Mouse (Mus musculus): Measurements from ENCODE around the gene 4930474N05Rik. TPM values are rescaled to one million over a fixed set of nuclear protein-coding genes. Genes with fewer than 3 reads are reported as not detected.

Gene 4930474N05Rik
- total RNA-seq (2014; fragmentation: Nextera tagmentation): not detected in 2 replicates
- total RNA-seq (2017): 0.22 TPM in 1 of 2 replicates, not detected in the other
- polyA plus RNA-seq (2012): not detected in 2 replicates

- Histone ChIP-seq H3K9me3 (replicated peaks) (no peaks in the 10 kb centered on the region), H3K4me1 (ENCODE audit: insufficient read depth, low read depth, low read length) (no peaks in the 10 kb centered on the region), H3K27me3 (ENCODE audit: insufficient read depth, low read length) (no peaks in the 10 kb centered on the region), H3K4me3 (ENCODE audit: low read depth, low read length) (no peak within 1 kb of the TSS), H3K36me3 (replicated peaks) (no peaks in the 10 kb centered on the region)
- TF ChIP-seq CTCF (IDR thresholded peaks at IDR 0.05; ENCODE audit: low read depth, low read length) (no peak), GATA2 (IDR thresholded peaks at IDR 0.05; ENCODE audit: borderline replicate concordance, low read depth, low read length) (no peak), GATA1 (IDR thresholded peaks at IDR 0.05; ENCODE audit: borderline replicate concordance, low read length) (no peak), POLR2AphosphoS5 (IDR thresholded peaks at IDR 0.05; ENCODE audit: insufficient replicate concordance, low read depth, low read length) (no peak), TAL1 (conservative IDR thresholded peaks at IDR 0.05; ENCODE audit: low read depth, low read length) (no peak)
- DNase-seq (ENCODE audit: low spot score) (no peak), ATAC-seq (ENCODE audit: extremely low read depth, insufficient number of reproducible peaks, low FRiP score, poor library complexity, severe bottlenecking) (no peak)
Measured at GRCm38 (mm10) chr14:36094617-36095016, at the start of gene 4930474N05Rik. Gene 4930474N05Rik, plus strand, starts transcription at chr14:36094917.

- Histone ChIP-seq H3K4me1 (ENCODE audit: insufficient read depth, low read depth, low read length) (no peaks in the 10 kb centered on the region), H3K36me3 (replicated peaks) (no peaks in the 10 kb centered on the region), H3K4me3 (ENCODE audit: low read depth, low read length) (no peak overlapping the region), H3K9me3 (replicated peaks) (peaks cover 8% of the 10 kb centered on the region), H3K27me3 (ENCODE audit: insufficient read depth, low read length) (no peaks in the 10 kb centered on the region)
- ATAC-seq (ENCODE audit: extremely low read depth, insufficient number of reproducible peaks, low FRiP score, poor library complexity, severe bottlenecking) (no peak), DNase-seq (ENCODE audit: low spot score) (no peak)
- TF ChIP-seq POLR2AphosphoS5 (IDR thresholded peaks at IDR 0.05; ENCODE audit: insufficient replicate concordance, low read depth, low read length) (no peak), GATA1 (IDR thresholded peaks at IDR 0.05; ENCODE audit: borderline replicate concordance, low read length) (no peak), CTCF (IDR thresholded peaks at IDR 0.05; ENCODE audit: low read depth, low read length) (no peak), TAL1 (conservative IDR thresholded peaks at IDR 0.05; ENCODE audit: low read depth, low read length) (no peak), GATA2 (IDR thresholded peaks at IDR 0.05; ENCODE audit: borderline replicate concordance, low read depth, low read length) (no peak)
Measured at GRCm38 (mm10) chr14:36048746-36049391, 45.8 kb upstream of the 4930474N05Rik start.

- ATAC-seq (ENCODE audit: extremely low read depth, insufficient number of reproducible peaks, low FRiP score, poor library complexity, severe bottlenecking): no peak
- Histone ChIP-seq H3K4me3 (ENCODE audit: low read depth, low read length) (no peak overlapping the region), H3K4me1 (ENCODE audit: insufficient read depth, low read depth, low read length) (no peaks in the 10 kb centered on the region), H3K27me3 (ENCODE audit: insufficient read depth, low read length) (no peaks in the 10 kb centered on the region), H3K9me3 (replicated peaks) (peaks cover 8% of the 10 kb centered on the region), H3K36me3 (replicated peaks) (no peaks in the 10 kb centered on the region)
- no peak for DNase-seq (ENCODE audit: low spot score)
- TF ChIP-seq POLR2AphosphoS5 (IDR thresholded peaks at IDR 0.05; ENCODE audit: insufficient replicate concordance, low read depth, low read length): no peak
- TF ChIP-seq CTCF (IDR thresholded peaks at IDR 0.05; ENCODE audit: low read depth, low read length): no peak
- no peak for TF ChIP-seq GATA1 (IDR thresholded peaks at IDR 0.05; ENCODE audit: borderline replicate concordance, low read length)
- TF ChIP-seq GATA2 (IDR thresholded peaks at IDR 0.05; ENCODE audit: borderline replicate concordance, low read depth, low read length): no peak
- no peak for TF ChIP-seq TAL1 (conservative IDR thresholded peaks at IDR 0.05; ENCODE audit: low read depth, low read length)
Measured at GRCm38 (mm10) chr14:36053281-36053680, 41.4 kb upstream of the 4930474N05Rik start.

GRCm38 (mm10) chr14:36098528-36098927 is 3.8 kb downstream of the 4930474N05Rik start:
- no peak for ATAC-seq (ENCODE audit: extremely low read depth, insufficient number of reproducible peaks, low FRiP score, poor library complexity, severe bottlenecking)
- H3K4me1 ChIP-seq (ENCODE audit: insufficient read depth, low read depth, low read length): no peaks in the 10 kb centered on the region

GRCm38 (mm10) chr14:36099647-36100046 is 4.9 kb downstream of the 4930474N05Rik start:
- TF ChIP-seq GATA2 (IDR thresholded peaks at IDR 0.05; ENCODE audit: borderline replicate concordance, low read depth, low read length) (no peak), CTCF (IDR thresholded peaks at IDR 0.05; ENCODE audit: low read depth, low read length) (no peak), TAL1 (conservative IDR thresholded peaks at IDR 0.05; ENCODE audit: low read depth, low read length) (no peak), POLR2AphosphoS5 (IDR thresholded peaks at IDR 0.05; ENCODE audit: insufficient replicate concordance, low read depth, low read length) (no peak), GATA1 (IDR thresholded peaks at IDR 0.05; ENCODE audit: borderline replicate concordance, low read length) (no peak)
- H3K36me3 ChIP-seq (replicated peaks): no peaks in the 10 kb centered on the region
- H3K9me3 ChIP-seq (replicated peaks): no peaks in the 10 kb centered on the region
- DNase-seq (ENCODE audit: low spot score) (no peak), ATAC-seq (ENCODE audit: extremely low read depth, insufficient number of reproducible peaks, low FRiP score, poor library complexity, severe bottlenecking) (no peak)
- H3K4me3 ChIP-seq (ENCODE audit: low read depth, low read length): no peak overlapping the region
- no peaks in the 10 kb centered on the region for H3K27me3 ChIP-seq (ENCODE audit: insufficient read depth, low read length)
- no peaks in the 10 kb centered on the region for H3K4me1 ChIP-seq (ENCODE audit: insufficient read depth, low read depth, low read length)

More at GRCm38 (mm10) chr14:36098528-36098927, 3.8 kb downstream of the 4930474N05Rik start:
- Histone ChIP-seq H3K27me3 (ENCODE audit: insufficient read depth, low read length) (no peaks in the 10 kb centered on the region), H3K36me3 (replicated peaks) (no peaks in the 10 kb centered on the region), H3K9me3 (replicated peaks) (no peaks in the 10 kb centered on the region), H3K4me3 (ENCODE audit: low read depth, low read length) (no peak overlapping the region)
- TF ChIP-seq GATA2 (IDR thresholded peaks at IDR 0.05; ENCODE audit: borderline replicate concordance, low read depth, low read length) (no peak), CTCF (IDR thresholded peaks at IDR 0.05; ENCODE audit: low read depth, low read length) (no peak), GATA1 (IDR thresholded peaks at IDR 0.05; ENCODE audit: borderline replicate concordance, low read length) (no peak), TAL1 (conservative IDR thresholded peaks at IDR 0.05; ENCODE audit: low read depth, low read length) (no peak), POLR2AphosphoS5 (IDR thresholded peaks at IDR 0.05; ENCODE audit: insufficient replicate concordance, low read depth, low read length) (no peak)
- DNase-seq (ENCODE audit: low spot score): no peak

- DNase-seq (ENCODE audit: low spot score): no peak
- no peak for ATAC-seq (ENCODE audit: extremely low read depth, insufficient number of reproducible peaks, low FRiP score, poor library complexity, severe bottlenecking)
- Histone ChIP-seq H3K27me3 (ENCODE audit: insufficient read depth, low read length) (no peaks in the 10 kb centered on the region), H3K9me3 (replicated peaks) (no peaks in the 10 kb centered on the region), H3K4me1 (ENCODE audit: insufficient read depth, low read depth, low read length) (no peaks in the 10 kb centered on the region), H3K36me3 (replicated peaks) (no peaks in the 10 kb centered on the region), H3K4me3 (ENCODE audit: low read depth, low read length) (no peak overlapping the region)
- no peak for TF ChIP-seq CTCF (IDR thresholded peaks at IDR 0.05; ENCODE audit: low read depth, low read length)
- TF ChIP-seq TAL1 (conservative IDR thresholded peaks at IDR 0.05; ENCODE audit: low read depth, low read length): no peak
- no peak for TF ChIP-seq POLR2AphosphoS5 (IDR thresholded peaks at IDR 0.05; ENCODE audit: insufficient replicate concordance, low read depth, low read length)
- TF ChIP-seq GATA1 (IDR thresholded peaks at IDR 0.05; ENCODE audit: borderline replicate concordance, low read length): no peak
- no peak for TF ChIP-seq GATA2 (IDR thresholded peaks at IDR 0.05; ENCODE audit: borderline replicate concordance, low read depth, low read length)
Measured at GRCm38 (mm10) chr14:36100731-36101130, 6.0 kb downstream of the 4930474N05Rik start.

Data from G1E (cell line).